Mouse (Mus musculus) hindbrain, embryonic 14.5 days (tissue): ENCODE measurements around the gene Irak3. TPM values are rescaled to one million over a fixed set of nuclear protein-coding genes. Genes with fewer than 3 reads are reported as not detected.
A peak's percentile ranks its signal among the peaks of the same experiment; 100 is the strongest.

Experiments used
- ATAC-seq: fragments of 200-750 bp; cut with Nextera tagmentation; 2 replicates; pipeline ENCODE4 v1.8.0; 2017; ENCODE audit warnings: moderate number of reproducible peaks, mild to moderate bottlenecking, moderate TSS enrichment, moderate library complexity; ENCODE audit not compliant: low FRiP score
- DNase-seq: peaks from one replicate; pipeline ENCODE4 v3.0.0-alpha.2; 2015; ENCODE audit warnings: low spot score
- H3K27ac ChIP-seq: fragments of 300-500 bp; sonication (generic); 2 replicates; pipeline ENCODE4 v1.5.1; 2014; ENCODE audit warnings: mild to moderate bottlenecking, moderate library complexity
- H3K27me3 ChIP-seq: fragments of 300-500 bp; sonication (generic); 2 replicates; pipeline ENCODE4 v1.6.1; 2014; ENCODE audit warnings: mild to moderate bottlenecking, low read length, mixed read lengths; ENCODE audit not compliant: control insufficient read depth, insufficient read depth
- H3K36me3 ChIP-seq: fragments of 300-500 bp; sonication (generic); replicated peaks from 2 replicates; pipeline ENCODE4 v1.6.1; 2014; ENCODE audit not compliant: control insufficient read depth, insufficient read depth
- H3K4me1 ChIP-seq: fragments of 300-500 bp; sonication (generic); replicated peaks from 2 replicates; pipeline ENCODE4 v1.6.1; 2014; ENCODE audit warnings: antibody characterized with exemption, low read length, mixed read lengths; ENCODE audit not compliant: control insufficient read depth, insufficient read depth
- H3K4me2 ChIP-seq: fragments of 300-500 bp; sonication (generic); replicated peaks from 2 replicates; pipeline ENCODE4 v1.6.1; 2014; ENCODE audit warnings: mild to moderate bottlenecking, moderate library complexity
- H3K4me3 ChIP-seq: fragments of 300-500 bp; sonication (generic); replicated peaks from 2 replicates; pipeline ENCODE4 v1.5.1; 2014; ENCODE audit warnings: mild to moderate bottlenecking, low read length
- H3K9ac ChIP-seq: fragments of 300-500 bp; sonication (generic); 2 replicates; pipeline ENCODE4 v1.6.1; 2014
- H3K9me3 ChIP-seq: fragments of 300-500 bp; sonication (generic); 2 replicates; pipeline ENCODE4 v1.6.1; 2016; ENCODE audit warnings: low read length; ENCODE audit not compliant: control insufficient read depth
- WGBS: fragments of 180-500 bp; shearing (Covaris S2); extraction: QIAGEN DNeasy Blood & Tissue Kit; methylation state at CpG from one replicate; pipeline ENCODE4 v1.1.7; 2014; 5-methylcytosine and 5-hydroxymethylcytosine counted together
- polyA plus RNA-seq: library from polyadenylated mRNA; unstranded; fragments of >200 nt; fragmentation: Nextera tagmentation; extraction: Ambion mirVana; gene quantifications from 2 replicates; pipeline ENCODE4 v1.2.1, GENCODE M21; 2014

Irak3 gene
- polyA plus RNA-seq, result 0.37 and 0.51 TPM in 2 replicates

DNA sequence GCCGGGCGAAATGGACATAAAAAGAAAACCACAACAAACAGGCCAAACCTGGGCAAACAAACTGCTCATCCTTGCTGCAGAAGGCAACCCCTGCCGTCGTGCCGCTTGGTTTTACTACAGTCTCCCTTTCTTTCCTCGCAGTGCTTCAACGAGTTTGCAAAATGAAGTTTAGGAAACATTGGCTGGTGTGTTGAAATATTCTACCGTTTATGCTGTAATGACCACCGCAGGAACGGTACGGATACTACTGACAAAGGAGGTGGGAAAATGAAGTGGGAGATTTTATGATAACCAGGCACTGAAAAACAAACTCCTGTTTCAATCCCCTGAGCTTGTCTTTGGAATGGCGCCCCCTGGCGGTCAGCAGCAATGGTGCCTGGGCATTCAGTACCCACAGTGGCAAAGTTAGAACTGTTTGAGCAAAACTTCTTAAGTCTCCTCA is at the start of gene Irak3:
Gene Irak3 (minus strand): TSS at position 170 of the 442 bp plus-strand sequence.
- Histone ChIP-seq H3K4me3 (peak within 1 kb of the TSS; percentile 40), H3K4me1 (peaks cover 8% of the 10 kb centered on the region; the same call in 1 of the 2 replicates), H3K27ac (no peak within 1 kb of the TSS), H3K9ac (peak within 1 kb of the TSS; percentile 50), H3K9me3 (no peaks in the 10 kb centered on the region), H3K27me3 (peaks cover 13% of the 10 kb centered on the region), H3K4me2 (peak within 1 kb of the TSS; percentile 66), H3K36me3 (no peaks in the 10 kb centered on the region)
- 3% methylated on average over 13 of the region's 13 CpGs for WGBS
- peak; percentile 87 for DNase-seq
- 0 out of 2 replicates have a peak, but pooled peaks have one; percentile 31 for ATAC-seq

DNA sequence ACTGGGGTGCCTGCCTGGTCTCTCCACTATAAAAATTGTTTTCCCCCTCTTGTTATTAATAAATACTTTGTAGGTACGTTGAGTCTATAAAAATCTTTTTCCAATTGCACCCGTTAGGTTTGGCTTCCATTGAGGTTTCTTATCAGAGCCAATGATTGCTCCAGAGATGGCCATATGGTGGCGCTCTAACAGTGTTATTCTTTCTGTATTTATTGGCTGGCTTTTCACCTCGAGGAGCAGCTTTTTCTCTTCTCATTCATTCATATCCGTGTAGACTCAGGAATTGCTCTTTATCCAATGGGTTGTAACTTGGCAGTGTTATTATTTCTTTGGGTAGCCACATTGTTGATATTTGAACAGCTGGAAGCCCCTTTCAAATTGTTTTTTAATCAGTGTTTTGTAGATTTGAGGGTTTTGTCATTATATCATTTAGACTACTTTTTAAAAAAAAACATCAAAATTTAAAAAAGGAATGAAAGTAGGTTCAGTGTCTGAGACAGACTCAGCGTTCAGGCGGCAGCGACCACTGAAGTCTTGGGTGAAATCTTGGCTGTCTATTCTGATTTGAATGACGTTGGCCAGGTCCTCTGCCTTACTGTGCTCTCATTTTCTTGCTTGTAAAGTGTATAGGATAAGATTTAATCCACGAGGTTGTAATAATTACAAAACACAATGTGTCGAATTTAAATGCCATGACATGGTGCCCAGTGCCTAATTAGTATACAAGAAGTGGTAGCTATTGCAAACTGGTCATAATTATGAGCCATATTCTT is 49.2 kb upstream of the Irak3 start:
- H3K9ac ChIP-seq, result no peak overlapping the region
- no peak overlapping the region for H3K4me3 ChIP-seq
- H3K27ac ChIP-seq, result no peak overlapping the region
- peak; percentile 35 for DNase-seq
- no peaks in the 10 kb centered on the region for H3K9me3 ChIP-seq
- ATAC-seq, result no peak
- H3K27me3 ChIP-seq, result no peaks in the 10 kb centered on the region
- H3K36me3 ChIP-seq, result no peaks in the 10 kb centered on the region
- H3K4me2 ChIP-seq, result no peak overlapping the region
- no peaks in the 10 kb centered on the region for H3K4me1 ChIP-seq
- 63% methylated on average over 11 of the region's 11 CpGs for WGBS

DNA sequence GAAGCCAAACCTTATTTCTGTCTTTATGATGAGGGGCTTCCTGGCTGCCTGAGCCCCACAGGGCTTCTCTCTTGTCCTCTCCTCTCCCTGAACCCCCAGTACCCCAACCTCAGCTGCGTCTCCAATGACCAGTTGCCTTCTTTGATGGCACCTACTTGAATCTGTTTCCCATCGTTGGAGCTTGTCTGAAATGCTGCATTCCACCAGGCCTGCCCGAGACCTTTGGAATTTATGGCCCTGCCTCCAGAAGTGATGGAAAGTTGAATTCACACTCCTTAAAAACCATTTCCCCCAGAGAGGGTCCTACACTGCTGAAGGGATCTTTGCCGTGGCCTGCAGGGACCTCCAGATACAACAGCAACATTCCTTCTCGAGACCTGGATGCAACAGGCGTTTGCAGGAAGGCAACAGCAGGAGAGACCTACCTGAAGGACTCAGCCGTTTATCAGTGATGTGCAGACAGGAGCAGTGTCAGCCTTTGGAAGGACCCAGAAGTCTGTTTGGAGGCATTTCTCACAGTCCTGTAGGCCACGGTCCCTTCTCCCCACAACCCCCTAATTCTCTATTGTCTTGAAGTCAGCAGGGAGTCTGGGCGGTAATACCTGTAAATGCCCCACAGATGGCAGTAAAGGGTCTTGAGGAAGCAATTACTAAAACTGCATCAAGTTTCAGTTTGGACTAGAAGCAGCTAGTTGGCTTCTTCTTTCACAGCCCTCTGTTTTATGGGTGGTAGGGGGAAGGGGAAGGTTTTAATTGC is 45.2 kb upstream of the Irak3 start:
- Histone ChIP-seq H3K9me3 (no peaks in the 10 kb centered on the region), H3K9ac (no peak overlapping the region), H3K27me3 (no peaks in the 10 kb centered on the region), H3K4me1 (no peaks in the 10 kb centered on the region), H3K4me2 (no peak overlapping the region), H3K4me3 (no peak overlapping the region), H3K36me3 (no peaks in the 10 kb centered on the region), H3K27ac (no peak overlapping the region)
- ATAC-seq (no peak), DNase-seq (peak; percentile 79)
- WGBS, result 46% methylated on average over 9 of the region's 9 CpGs

DNA sequence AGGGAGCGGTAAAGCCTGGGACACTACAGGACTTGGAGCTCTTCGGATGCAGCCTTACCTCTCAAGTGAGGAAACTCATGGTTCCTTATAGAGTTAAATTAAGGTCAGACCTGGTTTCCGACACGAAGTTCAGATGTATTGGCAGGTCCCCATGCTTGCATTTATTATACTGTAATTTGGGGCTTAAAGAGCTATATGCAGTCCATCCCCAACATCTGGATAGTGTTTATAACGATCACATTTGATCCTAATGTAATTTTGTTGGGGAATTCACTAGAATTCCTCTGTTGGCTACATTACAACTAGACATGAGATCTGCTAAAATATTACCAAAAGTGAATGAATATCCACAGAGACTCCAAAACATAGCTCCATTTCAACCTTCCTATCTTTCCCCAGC is 43.8 kb upstream of the Irak3 start:
- no peak for DNase-seq
- no peak for ATAC-seq
- WGBS, result 88% methylated on average over 5 of the region's 5 CpGs

DNA sequence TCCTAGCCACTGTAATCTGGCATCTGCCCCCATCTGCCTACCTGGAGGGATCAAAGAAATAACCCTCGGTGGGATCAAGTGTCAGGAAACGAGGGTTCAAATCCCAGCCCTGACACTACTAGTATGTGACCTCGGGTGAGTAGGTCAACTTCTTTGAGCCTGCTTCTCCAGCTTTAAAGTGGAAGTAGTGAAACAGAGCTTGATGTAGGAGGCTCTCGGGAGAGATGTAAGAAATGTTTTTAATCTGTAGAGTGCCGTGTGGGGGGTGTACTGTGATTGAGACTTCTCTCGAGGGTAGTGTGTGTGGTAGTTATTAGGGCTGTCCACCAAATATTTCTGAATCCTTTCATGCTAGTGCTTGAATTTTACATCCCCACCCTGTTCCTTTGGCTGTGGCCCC is 40.5 kb upstream of the Irak3 start:
- no peak overlapping the region for H3K4me2 ChIP-seq
- no peaks in the 10 kb centered on the region for H3K27me3 ChIP-seq
- DNase-seq, result no peak
- no peak overlapping the region for H3K9ac ChIP-seq
- no peaks in the 10 kb centered on the region for H3K4me1 ChIP-seq
- H3K36me3 ChIP-seq, result no peaks in the 10 kb centered on the region
- H3K4me3 ChIP-seq, result no peak overlapping the region
- WGBS, result 72% methylated on average over 6 of the region's 6 CpGs
- ATAC-seq, result no peak
- H3K9me3 ChIP-seq, result no peaks in the 10 kb centered on the region
- H3K27ac ChIP-seq, result no peak overlapping the region

More for the DNA sequence above, 43.8 kb upstream of the Irak3 start:
- no peaks in the 10 kb centered on the region for H3K9me3 ChIP-seq
- no peak overlapping the region for H3K9ac ChIP-seq
- H3K27me3 ChIP-seq, result no peaks in the 10 kb centered on the region
- H3K36me3 ChIP-seq, result no peaks in the 10 kb centered on the region
- H3K4me3 ChIP-seq, result no peak overlapping the region
- H3K27ac ChIP-seq, result no peak overlapping the region
- no peak overlapping the region for H3K4me2 ChIP-seq
- H3K4me1 ChIP-seq, result no peaks in the 10 kb centered on the region

DNA sequence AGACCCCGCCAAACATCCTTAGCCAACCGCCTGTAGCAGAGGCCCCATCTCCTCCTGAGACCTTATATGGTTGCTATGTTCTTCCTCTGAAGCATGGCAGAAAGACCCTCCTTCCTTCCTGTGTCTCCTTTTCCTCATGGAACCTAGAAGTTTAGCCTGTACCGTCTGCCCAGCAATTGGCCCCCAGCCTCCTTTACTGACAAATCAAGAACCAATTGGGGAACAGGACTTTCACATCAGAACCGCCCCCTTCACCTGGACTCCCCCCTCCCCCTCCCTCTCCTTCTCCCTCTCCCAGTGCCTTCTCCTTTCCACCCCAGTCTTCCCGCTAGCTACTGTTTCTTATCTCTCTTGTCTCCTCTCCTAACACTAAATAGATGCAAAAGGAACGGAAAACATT is 37.5 kb upstream of the Irak3 start:
- Histone ChIP-seq H3K27me3 (no peaks in the 10 kb centered on the region), H3K9me3 (no peaks in the 10 kb centered on the region), H3K36me3 (no peaks in the 10 kb centered on the region), H3K9ac (no peak overlapping the region), H3K4me3 (no peak overlapping the region), H3K4me2 (no peak overlapping the region), H3K27ac (no peak overlapping the region), H3K4me1 (no peaks in the 10 kb centered on the region)
- 60% methylated on average over 6 of the region's 6 CpGs for WGBS
- ATAC-seq, result no peak
- no peak for DNase-seq

DNA sequence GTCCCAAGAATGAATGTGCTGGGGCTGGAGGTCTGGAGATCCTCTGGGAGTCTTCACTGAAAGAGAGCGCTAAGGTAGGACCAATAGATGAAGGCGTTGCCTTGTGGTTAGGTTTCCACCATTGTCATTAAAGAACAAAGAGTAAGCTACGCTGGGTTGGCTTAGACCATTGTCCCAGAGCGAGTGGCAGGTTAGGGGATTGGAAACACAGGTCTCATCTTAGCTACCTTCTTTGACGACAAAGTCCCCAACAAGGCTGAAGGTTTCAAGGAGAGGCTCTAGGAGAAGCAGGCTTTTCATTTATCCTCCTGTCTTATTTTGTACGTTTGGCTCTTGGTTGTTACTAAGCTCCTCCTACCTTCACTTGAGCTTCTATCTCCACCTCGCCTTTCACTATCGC is 36.3 kb upstream of the Irak3 start:
- Histone ChIP-seq H3K4me3 (no peak overlapping the region), H3K9ac (no peak overlapping the region), H3K4me1 (no peaks in the 10 kb centered on the region), H3K36me3 (no peaks in the 10 kb centered on the region), H3K9me3 (no peaks in the 10 kb centered on the region), H3K4me2 (no peak overlapping the region), H3K27ac (no peak overlapping the region), H3K27me3 (no peaks in the 10 kb centered on the region)
- WGBS, result 91% methylated on average over 8 of the region's 8 CpGs
- ATAC-seq, result no peak
- DNase-seq, result no peak

DNA sequence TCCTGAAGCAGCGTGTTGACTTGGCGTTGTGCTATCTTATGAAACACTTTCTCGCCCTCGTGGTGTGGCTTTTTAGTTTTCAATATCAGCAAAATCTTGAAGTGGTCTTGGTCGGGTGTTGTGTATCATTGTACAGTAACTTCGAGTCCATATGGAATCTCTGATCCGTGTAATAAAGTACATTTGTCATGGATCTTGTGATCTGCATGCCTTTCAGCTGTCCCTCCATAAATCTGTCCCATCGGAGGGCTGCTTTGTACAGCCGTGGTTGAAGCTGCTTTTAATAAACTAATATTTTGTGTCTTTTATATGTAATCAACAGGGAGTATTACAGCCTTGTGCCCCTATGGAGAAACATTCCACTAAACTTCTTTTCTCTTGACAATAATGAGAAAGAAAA is 34.9 kb upstream of the Irak3 start:
- Histone ChIP-seq H3K9ac (no peak overlapping the region), H3K36me3 (peaks cover 10% of the 10 kb centered on the region), H3K4me1 (no peaks in the 10 kb centered on the region), H3K4me3 (no peak overlapping the region), H3K9me3 (no peaks in the 10 kb centered on the region), H3K27me3 (no peaks in the 10 kb centered on the region), H3K4me2 (no peak overlapping the region), H3K27ac (no peak overlapping the region)
- 80% methylated on average over 9 of the region's 9 CpGs for WGBS
- DNase-seq (no peak), ATAC-seq (no peak)

DNA sequence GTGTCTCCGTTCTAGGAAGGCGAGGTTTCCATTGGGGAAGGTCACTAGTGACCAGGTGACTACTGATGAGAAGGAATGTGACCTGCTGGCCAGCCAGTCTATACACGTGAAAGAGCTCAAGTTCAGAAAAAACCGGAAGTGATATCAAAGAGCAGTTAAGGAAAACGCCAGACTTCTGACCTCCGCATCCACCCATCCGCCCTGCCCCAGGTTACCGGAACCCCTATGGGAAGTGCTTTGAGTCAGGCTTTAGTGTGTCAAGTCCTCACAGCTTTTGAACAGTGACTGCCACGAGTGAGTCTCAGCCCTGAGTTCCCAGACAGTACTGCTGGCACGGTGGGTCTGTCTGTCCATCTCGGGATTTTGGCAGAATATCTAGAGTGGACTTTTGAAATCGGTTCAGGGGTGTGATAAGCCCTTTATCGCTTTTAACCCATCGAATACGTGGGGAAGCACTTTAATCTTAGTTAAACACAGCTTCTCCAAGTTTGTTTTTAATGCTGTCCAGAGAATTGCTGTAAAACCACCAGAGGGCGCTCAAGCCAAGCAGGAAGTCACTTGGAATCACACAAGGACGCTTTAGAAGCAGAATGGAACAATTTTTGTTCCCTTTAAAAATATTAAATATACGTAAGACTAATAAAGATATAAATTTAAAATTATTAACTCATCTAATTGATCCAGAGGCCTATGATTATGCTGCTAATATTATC is 31.9 kb upstream of the Irak3 start:
- 35% methylated on average over 18 of the region's 18 CpGs for WGBS
- ATAC-seq, result peak; percentile 37; the same call in 1 of the 2 replicates
- Histone ChIP-seq H3K27me3 (no peaks in the 10 kb centered on the region), H3K4me3 (no peak overlapping the region), H3K9me3 (no peaks in the 10 kb centered on the region), H3K36me3 (peaks cover 34% of the 10 kb centered on the region), H3K9ac (no peak overlapping the region), H3K27ac (no peak overlapping the region), H3K4me1 (no peaks in the 10 kb centered on the region), H3K4me2 (no peak overlapping the region)
- peak; percentile 81 for DNase-seq
